ENCODE assay signal across 8 mouse cellular contexts in genomic region chr17:35064378-35064877, GRCm38 (mm10). TPM values are rescaled to one million over a fixed set of nuclear protein-coding genes. Genes with fewer than 3 reads are reported as not detected.
A peak's percentile ranks its signal among the peaks of the same experiment; 100 is the strongest.
DNase-seq lines count a peak whose midpoint lies in the region; ATAC-seq and TF ChIP-seq lines count a peak whose summit lies in the region.

No protein-coding gene starts in this region.

- TF ChIP-seq CTCF in liver, postnatal 0 days (IDR thresholded peaks at IDR 0.05; ENCODE audit: low read depth): no peak

- H3K27ac ChIP-seq in hindbrain, embryonic 11.5 days (ENCODE audit: low read depth, low read length): no peak overlapping the region
- H3K27ac ChIP-seq in liver, postnatal 0 days (ENCODE audit: low read depth): no peak overlapping the region

- H3K9ac ChIP-seq in hindbrain, embryonic 11.5 days (ENCODE audit: low read depth, low read length): no peak overlapping the region; the same call in 1 of the 2 replicates
- H3K9ac ChIP-seq in liver, postnatal 0 days (replicated peaks): no peak overlapping the region

- H3K4me1 ChIP-seq in hindbrain, embryonic 11.5 days (replicated peaks; ENCODE audit: control insufficient read depth, insufficient read depth, low read length): peaks cover 3% of the 10 kb centered on the region; the same call in 1 of the 2 replicates
- H3K4me1 ChIP-seq in liver, postnatal 0 days (ENCODE audit: insufficient read depth): peaks cover 24% of the 10 kb centered on the region

- no peak overlapping the region for H3K4me3 ChIP-seq in hindbrain, embryonic 11.5 days (ENCODE audit: low read depth, low read length)
- peak overlapping the region; percentile 46 for H3K4me3 ChIP-seq in liver, postnatal 0 days (ENCODE audit: low read depth, low read length)

- TF ChIP-seq EP300 in liver, postnatal 0 days (IDR thresholded peaks at IDR 0.05; ENCODE audit: low read depth): no peak

- H3K36me3 ChIP-seq in hindbrain, embryonic 11.5 days (ENCODE audit: control insufficient read depth, insufficient read depth, low read length): peaks cover 8% of the 10 kb centered on the region; the same call in 1 of the 2 replicates
- peaks cover 7% of the 10 kb centered on the region; the same call in 1 of the 2 replicates for H3K36me3 ChIP-seq in liver, postnatal 0 days (replicated peaks; ENCODE audit: insufficient read depth, low read length)

- no peak for ATAC-seq in hindbrain, embryonic 11.5 days (ENCODE audit: low FRiP score)
- ATAC-seq in liver, postnatal 0 days: no peak

- DNase-seq in kidney, postnatal 10 days: peak; percentile 33
- no peak for DNase-seq in kidney, postnatal 25 days
- peak; percentile 82 to 85 for DNase-seq in cerebellum, postnatal 10 days
- peak; percentile 25 for DNase-seq in hindbrain, embryonic 11.5 days (ENCODE audit: low spot score)
- no peak for DNase-seq in liver, postnatal 0 days
- DNase-seq in right cerebral cortex, postnatal 25 days: no peak
- DNase-seq in thymus, postnatal 25 days: no peak
- no peak for DNase-seq in natural killer cell, adult 2 months (ENCODE audit: low spot score in 2 of 2)

- peaks cover 13% of the 10 kb centered on the region for H3K27me3 ChIP-seq in hindbrain, embryonic 11.5 days (ENCODE audit: control insufficient read depth, insufficient read depth, low read length)
- peaks cover 49% of the 10 kb centered on the region for H3K27me3 ChIP-seq in liver, postnatal 0 days (ENCODE audit: insufficient read depth, low read length)

- H3K4me2 ChIP-seq in hindbrain, embryonic 11.5 days (replicated peaks; ENCODE audit: low read depth, low read length): peak overlapping the region; percentile 54
- peak overlapping the region; percentile 79 for H3K4me2 ChIP-seq in liver, postnatal 0 days (ENCODE audit: low read depth, low read length)

- no peaks in the 10 kb centered on the region for H3K9me3 ChIP-seq in hindbrain, embryonic 11.5 days (ENCODE audit: control insufficient read depth, low read length)
- H3K9me3 ChIP-seq in liver, postnatal 0 days (ENCODE audit: low read length): no peaks in the 10 kb centered on the region

- WGBS in hindbrain, embryonic 11.5 days: 36% methylated on average over 10 of the region's 10 CpGs
- WGBS in liver, postnatal 0 days (ENCODE audit: insufficient replicate concordance): 31% methylated on average over 10 of the region's 10 CpGs

RNA-seq across cellular contexts. Expression of gene Ly6g6c, which starts 0.8 kb away (rescaled TPM):
- polyA plus RNA-seq in hindbrain, embryonic 11.5 days (2014; fragmentation: Nextera tagmentation; extraction: Ambion mirVana): 0.19 TPM in 1 of 2 replicates, not detected in the other
- 0.32 and 0.49 TPM in 2 replicates for polyA plus RNA-seq in liver, postnatal 0 days (2015; fragmentation: Nextera tagmentation; extraction: Ambion mirVana)

RNA-seq across cellular contexts. Expression of gene Mpig6b, which starts 1.6 kb away (rescaled TPM):
- polyA plus RNA-seq in hindbrain, embryonic 11.5 days (2014; fragmentation: Nextera tagmentation; extraction: Ambion mirVana): 0.66 and 1.1 TPM in 2 replicates
- polyA plus RNA-seq in liver, postnatal 0 days (2015; fragmentation: Nextera tagmentation; extraction: Ambion mirVana): 6.5 and 7.1 TPM in 2 replicates

RNA-seq across cellular contexts. Expression of gene Ddah2, which starts 5.6 kb away (rescaled TPM):
- 614 and 636 TPM in 2 replicates for polyA plus RNA-seq in hindbrain, embryonic 11.5 days (2014; fragmentation: Nextera tagmentation; extraction: Ambion mirVana)
- polyA plus RNA-seq in liver, postnatal 0 days (2015; fragmentation: Nextera tagmentation; extraction: Ambion mirVana): 15.8 and 17.2 TPM in 2 replicates

RNA-seq across cellular contexts. Expression of gene Ly6g6e, which starts 12.3 kb away (rescaled TPM):
- polyA plus RNA-seq in hindbrain, embryonic 11.5 days (2014; fragmentation: Nextera tagmentation; extraction: Ambion mirVana): 0.42 and 0.50 TPM in 2 replicates
- 0.19 TPM in 1 of 2 replicates, not detected in the other for polyA plus RNA-seq in liver, postnatal 0 days (2015; fragmentation: Nextera tagmentation; extraction: Ambion mirVana)

RNA-seq across cellular contexts. Expression of gene Ly6g6d, which starts 13.4 kb away (rescaled TPM):
- polyA plus RNA-seq in hindbrain, embryonic 11.5 days (2014; fragmentation: Nextera tagmentation; extraction: Ambion mirVana): 1.0 and 2.7 TPM in 2 replicates
- 0.54 and 0.60 TPM in 2 replicates for polyA plus RNA-seq in liver, postnatal 0 days (2015; fragmentation: Nextera tagmentation; extraction: Ambion mirVana)

Comparison
In these comparisons a context has a peak if more than half of its experiments do, and no peak if none do; other contexts are left out.
1. DNase-seq: peak in kidney, postnatal 10 days (single experiment), cerebellum, postnatal 10 days (2 of 2) and hindbrain, embryonic 11.5 days (single experiment); none in kidney, postnatal 25 days (0 of 2), liver, postnatal 0 days (single experiment), right cerebral cortex, postnatal 25 days (single experiment), thymus, postnatal 25 days (single experiment) and natural killer cell, adult 2 months (0 of 2).
2. RNA of gene Ddah2, which starts 5.6 kb away (polyA plus RNA-seq): 614 to 636 TPM in hindbrain, embryonic 11.5 days; 15.8 to 17.2 TPM in liver, postnatal 0 days; every median in the first group is over 10 times any median in the second.